Mouse (Mus musculus) cortical plate, adult 2 months (tissue): ENCODE results near the gene Sufu.

Source experiments
- CTCF ChIP-seq: fragments of 200-500 bp; IDR thresholded peaks from 2 replicates; pipeline ENCODE4 v1.5.1; 2011; ENCODE audit warnings: mild to moderate bottlenecking, control low read depth, low read length; ENCODE audit not compliant: insufficient read depth; ENCODE audit errors: extremely low read depth
- POLR2A ChIP-seq: fragments of 200-500 bp; IDR thresholded peaks from 2 replicates; pipeline ENCODE4 v1.6.1; 2011; ENCODE audit warnings: mild to moderate bottlenecking, low read length, control low read depth; ENCODE audit not compliant: insufficient read depth; ENCODE audit errors: extremely low read depth

GRCm38 (mm10) chr19:46443509-46443908 is 46.8 kb downstream of the Sufu start:
- TF ChIP-seq CTCF (no peak), POLR2A (no peak)
